Mouse (Mus musculus) midbrain, embryonic 11.5 days (tissue): ENCODE measurements at regions not wholly inside any gene's neighbourhood (a gene's known extent, or its start where the extent isn't known, plus 50 kb on each side); places are given as distances from the start of the nearest gene placed in this dataset.

Source experiments
- ATAC-seq: fragments of 200-750 bp; cut with Nextera tagmentation; 2 replicates; pipeline ENCODE4 v1.8.0; 2017; ENCODE audit warnings: moderate TSS enrichment, moderate library complexity; ENCODE audit not compliant: low FRiP score
- DNase-seq: peaks from one replicate; pipeline ENCODE4 v3.0.0; 2015; ENCODE audit warnings: low spot score; ENCODE audit errors: missing footprints
- H3K27ac ChIP-seq: fragments of 300-500 bp; sonication (generic); 2 replicates; pipeline ENCODE4 v1.5.1; 2014; ENCODE audit warnings: low read depth, low read length
- H3K27me3 ChIP-seq: fragments of 300-500 bp; sonication (generic); 2 replicates; pipeline ENCODE4 v1.6.1; 2014; ENCODE audit warnings: mild to moderate bottlenecking, low read length, moderate library complexity, mixed read lengths; ENCODE audit not compliant: control insufficient read depth, insufficient read depth
- H3K36me3 ChIP-seq: fragments of 300-500 bp; sonication (generic); 2 replicates; pipeline ENCODE4 v1.6.1; 2014; ENCODE audit warnings: mild to moderate bottlenecking, low read length, moderate library complexity, mixed read lengths; ENCODE audit not compliant: control insufficient read depth, insufficient read depth
- H3K4me1 ChIP-seq: fragments of 300-500 bp; sonication (generic); 2 replicates; pipeline ENCODE4 v1.6.1; 2014; ENCODE audit warnings: low read length; ENCODE audit not compliant: control insufficient read depth, insufficient read depth
- H3K4me2 ChIP-seq: fragments of 300-500 bp; sonication (generic); 2 replicates; pipeline ENCODE4 v1.6.1; 2014; ENCODE audit warnings: mild to moderate bottlenecking, moderate library complexity
- H3K4me3 ChIP-seq: fragments of 300-500 bp; sonication (generic); 2 replicates; pipeline ENCODE4 v1.5.1; 2014; ENCODE audit warnings: low read depth, low read length
- H3K9ac ChIP-seq: fragments of 300-500 bp; sonication (generic); 2 replicates; pipeline ENCODE4 v1.6.1; 2014; ENCODE audit warnings: low read length
- H3K9me3 ChIP-seq: fragments of 300-500 bp; sonication (generic); 2 replicates; pipeline ENCODE4 v1.6.1; 2016; ENCODE audit warnings: low read length; ENCODE audit not compliant: control insufficient read depth
- WGBS: fragments of 180-500 bp; shearing (Covaris S2); extraction: QIAGEN DNeasy Blood & Tissue Kit; methylation state at CpG from one replicate; pipeline ENCODE4 v1.1.7; 2014; 5-methylcytosine and 5-hydroxymethylcytosine counted together

DNA sequence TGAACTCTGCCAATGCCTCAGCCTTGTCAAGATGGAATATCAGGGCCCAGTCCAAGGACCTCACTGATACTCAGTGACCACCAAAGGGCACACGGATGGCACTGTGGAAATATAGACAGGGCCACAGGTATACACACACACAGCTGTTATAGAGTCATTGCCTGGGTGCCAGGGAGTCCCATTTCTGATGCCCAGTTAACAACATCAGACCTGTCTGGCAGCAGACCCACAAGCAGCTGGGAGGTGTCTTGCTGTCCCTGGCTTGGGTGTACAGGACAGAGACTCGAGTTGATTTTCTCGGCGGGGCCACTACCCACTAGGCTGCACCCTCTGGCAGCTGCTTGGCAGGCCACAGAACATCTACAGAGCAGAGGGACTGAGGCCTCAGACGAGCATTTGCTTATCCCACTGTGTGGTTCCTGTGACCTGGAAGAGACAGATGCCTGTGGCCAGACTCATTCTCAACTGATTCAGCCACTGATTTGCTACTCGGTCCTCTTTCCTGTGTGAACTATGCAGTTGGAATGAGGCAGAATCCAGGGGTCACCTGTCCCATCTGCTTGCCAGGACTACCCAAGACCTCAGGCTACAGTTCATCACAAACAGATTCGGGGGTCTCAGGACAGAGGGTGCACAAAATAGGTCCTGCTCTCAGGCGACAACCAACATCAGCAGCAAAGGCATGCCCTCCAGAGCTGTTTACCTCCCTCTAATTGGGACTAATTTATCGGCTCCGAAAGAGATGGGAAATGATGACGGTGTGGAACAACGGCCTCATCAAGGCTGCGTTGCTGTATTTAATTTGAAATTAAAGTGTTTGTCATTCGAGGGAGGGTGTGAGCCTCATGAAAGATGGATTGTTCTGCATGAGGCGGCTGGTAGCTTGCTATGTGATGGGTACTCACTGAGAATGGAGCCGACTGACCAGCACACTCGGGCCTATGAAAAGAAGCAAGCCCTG is 110.0 kb upstream of the Ppp1r26 start:
- H3K36me3 ChIP-seq: no peaks in the 10 kb centered on the region
- no peak overlapping the region for H3K27ac ChIP-seq
- 80% methylated on average over 17 of the region's 17 CpGs for WGBS
- no peak overlapping the region for H3K9ac ChIP-seq
- no peak overlapping the region for H3K4me2 ChIP-seq
- H3K27me3 ChIP-seq: no peaks in the 10 kb centered on the region
- no peak for ATAC-seq
- DNase-seq: no peak
- no peak overlapping the region for H3K4me3 ChIP-seq
- H3K4me1 ChIP-seq: peaks cover 7% of the 10 kb centered on the region
- H3K9me3 ChIP-seq: no peaks in the 10 kb centered on the region

DNA sequence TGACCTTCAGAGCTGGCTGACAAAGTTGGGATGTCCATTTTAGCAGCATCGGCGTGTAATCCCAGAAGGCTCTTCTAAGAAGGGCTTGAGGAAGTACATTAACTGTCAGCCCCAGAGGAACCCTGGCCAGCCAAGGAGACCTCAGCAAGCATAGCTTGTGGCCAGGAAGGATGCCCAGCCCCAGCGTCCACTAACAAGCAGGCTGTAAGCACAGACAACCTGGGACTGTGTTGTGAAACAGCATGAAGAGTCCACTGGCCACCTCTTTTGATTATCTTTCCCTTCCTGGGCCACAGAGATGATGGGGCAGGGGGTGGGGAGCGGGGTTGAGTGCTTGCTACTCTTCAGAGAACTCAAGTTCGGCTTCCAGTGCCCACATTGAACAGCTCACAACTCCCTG is 109.0 kb upstream of the Ppp1r26 start:
- DNase-seq (no peak), ATAC-seq (no peak)
- Histone ChIP-seq H3K9ac (no peak overlapping the region), H3K4me2 (no peak overlapping the region), H3K4me1 (peaks cover 7% of the 10 kb centered on the region), H3K4me3 (no peak overlapping the region), H3K27me3 (no peaks in the 10 kb centered on the region), H3K9me3 (no peaks in the 10 kb centered on the region), H3K36me3 (no peaks in the 10 kb centered on the region), H3K27ac (no peak overlapping the region)
- 89% methylated on average over 5 of the region's 5 CpGs for WGBS

DNA sequence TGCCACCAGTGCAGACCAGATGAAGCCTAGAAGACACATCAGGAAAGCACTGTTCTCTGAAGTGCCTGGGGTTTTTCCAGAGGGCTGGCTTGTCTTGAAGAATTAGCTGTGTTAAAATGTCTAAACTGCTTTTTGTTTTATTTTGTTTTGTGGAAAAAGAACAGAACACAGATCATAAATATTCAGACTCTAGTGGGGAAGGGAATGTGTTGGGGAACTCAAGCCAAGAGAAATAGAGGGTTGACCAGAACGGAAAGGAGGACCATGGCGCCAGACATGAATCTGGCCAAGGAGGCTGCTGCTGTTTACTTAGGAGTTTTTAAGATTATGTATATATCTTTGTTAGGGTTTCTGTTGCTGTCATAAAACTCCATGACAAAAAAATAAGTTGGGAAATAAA is 105.3 kb upstream of the Ppp1r26 start:
- ATAC-seq (no peak), DNase-seq (no peak)
- H3K36me3 ChIP-seq: no peaks in the 10 kb centered on the region
- WGBS: 96% methylated on average over 2 of the region's 2 CpGs
- no peak overlapping the region for H3K27ac ChIP-seq
- no peaks in the 10 kb centered on the region for H3K4me1 ChIP-seq
- H3K9ac ChIP-seq: no peak overlapping the region
- H3K4me2 ChIP-seq: no peak overlapping the region
- no peaks in the 10 kb centered on the region for H3K27me3 ChIP-seq
- no peak overlapping the region for H3K4me3 ChIP-seq
- no peaks in the 10 kb centered on the region for H3K9me3 ChIP-seq

DNA sequence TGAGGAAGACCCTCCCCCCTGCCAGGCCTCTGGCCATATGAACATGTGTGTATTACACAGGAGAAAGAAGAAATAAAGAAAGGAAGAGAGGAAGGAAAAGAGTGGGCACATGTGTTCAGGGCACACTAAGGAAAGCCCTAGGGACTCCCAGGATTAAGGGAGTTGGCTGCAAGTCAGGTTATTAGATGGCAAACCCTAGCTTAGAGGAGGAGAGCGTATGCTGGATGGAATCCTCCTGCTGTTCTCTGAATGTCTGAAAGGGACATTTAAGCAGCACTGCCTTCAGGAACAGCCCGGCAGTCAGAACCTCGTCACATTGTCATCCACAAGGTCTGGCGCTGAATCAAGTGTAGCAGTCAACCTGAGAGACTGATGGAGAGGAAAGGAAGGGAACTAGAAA is 98.1 kb upstream of the Ppp1r26 start:
- WGBS: 78% methylated on average over 4 of the region's 4 CpGs
- H3K9ac ChIP-seq: no peak overlapping the region
- H3K9me3 ChIP-seq: no peaks in the 10 kb centered on the region
- DNase-seq: no peak
- H3K4me1 ChIP-seq: no peaks in the 10 kb centered on the region
- H3K27ac ChIP-seq: no peak overlapping the region
- no peak overlapping the region for H3K4me2 ChIP-seq
- no peaks in the 10 kb centered on the region for H3K27me3 ChIP-seq
- H3K36me3 ChIP-seq: no peaks in the 10 kb centered on the region
- ATAC-seq: no peak
- no peak overlapping the region for H3K4me3 ChIP-seq

DNA sequence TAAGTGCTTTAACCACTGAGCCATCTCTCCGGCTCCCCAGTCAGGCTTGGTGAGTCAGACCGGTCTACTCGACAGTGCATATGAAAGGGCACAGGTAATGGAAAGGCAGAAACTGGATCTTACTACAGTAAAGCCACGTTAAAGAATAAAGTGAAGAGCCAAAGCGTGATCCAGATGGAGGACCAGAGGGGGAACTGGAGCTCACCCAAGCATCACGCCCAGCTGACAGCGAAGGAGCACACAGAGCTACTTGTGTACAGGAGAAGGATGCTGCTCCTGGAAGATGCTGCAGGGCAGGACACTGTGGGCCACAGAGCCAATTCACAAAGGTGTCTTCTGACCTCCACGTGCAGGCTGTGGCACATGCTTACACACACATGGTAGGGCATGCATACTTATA is 96.7 kb upstream of the Ppp1r26 start:
- no peak overlapping the region for H3K9ac ChIP-seq
- no peaks in the 10 kb centered on the region for H3K4me1 ChIP-seq
- H3K4me3 ChIP-seq: no peak overlapping the region
- H3K27me3 ChIP-seq: no peaks in the 10 kb centered on the region
- H3K9me3 ChIP-seq: no peaks in the 10 kb centered on the region
- no peak overlapping the region for H3K4me2 ChIP-seq
- 86% methylated on average over 8 of the region's 8 CpGs for WGBS
- DNase-seq: no peak
- no peak overlapping the region for H3K27ac ChIP-seq
- no peak for ATAC-seq
- no peaks in the 10 kb centered on the region for H3K36me3 ChIP-seq

DNA sequence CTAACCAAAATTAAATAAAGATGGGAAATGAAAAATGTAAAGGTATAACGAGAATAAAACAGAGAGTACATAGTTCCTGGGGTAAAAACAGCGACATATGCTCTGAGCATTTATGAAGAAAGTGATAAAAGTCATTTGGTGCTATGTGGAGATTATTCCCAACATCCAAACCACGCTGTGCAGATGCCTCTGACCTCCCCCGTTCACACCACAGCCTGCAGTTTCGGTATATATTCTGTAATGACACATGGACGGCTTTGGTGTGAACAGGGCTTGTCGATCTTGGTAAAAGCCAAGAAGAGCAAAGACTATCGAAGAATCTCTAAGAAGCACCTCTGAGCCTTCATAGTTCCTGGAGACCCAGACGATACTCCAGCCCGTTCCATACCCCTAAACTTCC is 95.2 kb upstream of the Ppp1r26 start:
- H3K36me3 ChIP-seq: no peaks in the 10 kb centered on the region
- 90% methylated on average over 10 of the region's 10 CpGs for WGBS
- no peak overlapping the region for H3K4me2 ChIP-seq
- no peak for ATAC-seq
- no peak overlapping the region for H3K4me3 ChIP-seq
- H3K9me3 ChIP-seq: no peaks in the 10 kb centered on the region
- H3K27ac ChIP-seq: no peak overlapping the region
- H3K4me1 ChIP-seq: no peaks in the 10 kb centered on the region
- no peak for DNase-seq
- H3K9ac ChIP-seq: no peak overlapping the region
- H3K27me3 ChIP-seq: no peaks in the 10 kb centered on the region

DNA sequence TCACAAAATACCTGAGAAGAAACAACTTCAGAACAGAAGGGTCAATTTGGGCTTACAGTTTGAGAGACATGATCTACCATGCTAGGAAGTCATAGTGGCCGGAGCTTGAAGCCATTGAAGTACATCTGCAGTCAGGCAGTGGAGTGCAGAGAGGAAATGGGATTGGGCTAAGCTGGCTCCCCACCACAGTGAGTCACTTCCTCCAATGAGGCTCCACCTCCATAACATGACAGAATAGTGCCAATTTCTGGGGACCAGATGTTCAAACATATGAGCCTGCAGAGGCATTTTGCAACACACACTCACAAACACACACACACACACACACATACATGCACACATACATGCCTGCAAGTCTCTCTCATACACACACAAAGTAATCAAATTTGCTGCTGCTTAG is 93.7 kb upstream of the Ppp1r26 start:
- no peaks in the 10 kb centered on the region for H3K4me1 ChIP-seq
- H3K4me3 ChIP-seq: no peak overlapping the region
- no peak overlapping the region for H3K4me2 ChIP-seq
- H3K9ac ChIP-seq: no peak overlapping the region
- no peaks in the 10 kb centered on the region for H3K9me3 ChIP-seq
- no peak overlapping the region for H3K27ac ChIP-seq
- H3K36me3 ChIP-seq: no peaks in the 10 kb centered on the region
- DNase-seq (no peak), ATAC-seq (no peak)
- H3K27me3 ChIP-seq: no peaks in the 10 kb centered on the region
- 93% methylated on average over 1 of the region's 1 CpGs for WGBS

DNA sequence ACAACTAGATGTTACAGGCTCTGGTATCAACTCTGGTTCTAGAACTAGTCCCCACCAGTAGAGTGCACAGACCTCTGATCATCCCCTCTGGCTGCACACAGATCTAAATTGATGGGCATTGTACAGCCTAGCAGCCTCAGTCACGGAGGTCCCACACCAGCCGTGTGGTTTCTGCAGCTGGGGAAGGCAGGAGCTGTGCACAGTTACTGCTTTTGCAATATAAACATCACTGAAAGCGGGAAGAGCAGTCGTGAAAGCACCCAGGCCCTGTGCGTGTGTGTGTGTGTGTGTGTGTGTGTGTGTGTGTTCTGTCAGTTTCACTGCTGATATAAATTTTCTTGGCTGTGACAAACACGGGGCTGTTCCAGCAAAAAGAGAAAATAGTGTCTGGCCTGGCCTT is 84.4 kb upstream of the Ppp1r26 start:
- H3K27ac ChIP-seq: no peak overlapping the region
- no peak overlapping the region for H3K9ac ChIP-seq
- no peaks in the 10 kb centered on the region for H3K27me3 ChIP-seq
- no peaks in the 10 kb centered on the region for H3K36me3 ChIP-seq
- no peak for ATAC-seq
- 86% methylated on average over 6 of the region's 6 CpGs for WGBS
- DNase-seq: no peak
- no peaks in the 10 kb centered on the region for H3K4me1 ChIP-seq
- H3K4me2 ChIP-seq: no peak overlapping the region
- H3K9me3 ChIP-seq: no peaks in the 10 kb centered on the region
- no peak overlapping the region for H3K4me3 ChIP-seq

DNA sequence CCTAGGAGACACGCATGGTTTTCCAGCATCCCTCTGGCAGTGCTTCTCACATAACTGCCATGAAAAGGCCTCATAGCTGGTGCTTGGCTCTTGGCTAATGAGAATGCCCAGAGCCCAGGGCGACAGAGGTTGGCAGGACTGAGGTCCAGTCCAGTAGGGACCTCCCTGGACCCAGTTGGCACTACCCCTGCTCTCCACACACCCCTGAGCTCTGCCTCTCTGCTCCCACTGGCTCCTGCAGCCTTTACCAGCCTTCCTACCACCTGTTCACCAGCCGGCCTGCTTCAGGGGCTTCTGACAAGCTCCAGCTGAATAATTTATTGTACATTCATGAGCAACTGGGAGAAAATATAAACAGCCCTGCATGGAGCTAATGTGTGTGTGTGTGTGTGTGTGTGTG is 82.0 kb upstream of the Ppp1r26 start:
- H3K4me3 ChIP-seq: no peak overlapping the region
- no peak overlapping the region for H3K9ac ChIP-seq
- no peak overlapping the region for H3K4me2 ChIP-seq
- WGBS: 86% methylated on average over 3 of the region's 3 CpGs
- no peaks in the 10 kb centered on the region for H3K27me3 ChIP-seq
- ATAC-seq (no peak), DNase-seq (no peak)
- H3K36me3 ChIP-seq: no peaks in the 10 kb centered on the region
- no peaks in the 10 kb centered on the region for H3K9me3 ChIP-seq
- no peaks in the 10 kb centered on the region; the same call in 1 of the 2 replicates for H3K4me1 ChIP-seq
- no peak overlapping the region for H3K27ac ChIP-seq
